In genomic region chr3:68545898-68546297, GRCm38 (mm10) we compare ENCODE assay signal across 25 mouse cellular contexts.
DNase-seq lines count a peak whose midpoint lies in the region; ATAC-seq lines count a peak whose summit lies in the region.
"Had no signal": no experiment of that assay in that cellular context is flagged by ENCODE, and none has a peak within 500 bp of the region (broad histone marks: within the 10 kb centered on the region; RNA-seq: fewer than 3 reads in every experiment).

No protein-coding gene starts in this region.

- H3K9me3 ChIP-seq in forebrain, embryonic 14.5 days (replicated peaks; ENCODE audit: control insufficient read depth, low read length): no peaks in the 10 kb centered on the region
- H3K9me3 ChIP-seq in forebrain, embryonic 12.5 days: no peaks in the 10 kb centered on the region
- H3K9me3 ChIP-seq in heart, embryonic 12.5 days (replicated peaks): no peaks in the 10 kb centered on the region
- H3K9me3 ChIP-seq: hindbrain, embryonic 15.5 days; limb, embryonic 13.5 days; liver, embryonic 12.5 days; midbrain, embryonic 12.5 days; stomach, embryonic 15.5 days had no signal

- H3K4me3 ChIP-seq in forebrain, embryonic 14.5 days (ENCODE audit: low read depth, low read length): no peak overlapping the region
- no peak overlapping the region for H3K4me3 ChIP-seq in forebrain, embryonic 12.5 days (replicated peaks)
- H3K4me3 ChIP-seq in heart, embryonic 12.5 days: no peak overlapping the region
- H3K4me3 ChIP-seq: hindbrain, embryonic 15.5 days; limb, embryonic 13.5 days; liver, embryonic 12.5 days; midbrain, embryonic 12.5 days; stomach, embryonic 15.5 days had no signal

- peaks cover 3% of the 10 kb centered on the region; the same call in 1 of the 2 replicates for H3K4me1 ChIP-seq in forebrain, embryonic 14.5 days (ENCODE audit: control insufficient read depth, insufficient read depth, low read length)
- H3K4me1 ChIP-seq in forebrain, embryonic 12.5 days: peaks cover 21% of the 10 kb centered on the region
- peaks cover 50% of the 10 kb centered on the region for H3K4me1 ChIP-seq in heart, embryonic 12.5 days (replicated peaks)
- H3K4me1 ChIP-seq: stomach, embryonic 15.5 days had no signal

- peak; percentile 71 for DNase-seq in forebrain, embryonic 14.5 days (ENCODE audit: low spot score)
- DNase-seq in heart, adult 8-10 months (ENCODE audit: low spot score): no peak
- peak; percentile 40 to 46 for DNase-seq in layer of hippocampus, postnatal 14 days (ENCODE audit: low spot score in 2 of 2)
- DNase-seq in layer of hippocampus, adult 11-12 months (ENCODE audit: low spot score): no peak
- DNase-seq in Muller cell, postnatal 12 days (ENCODE audit: inconsistent ontology term): peak; percentile 72
- no peak for DNase-seq in lung, postnatal 10 days
- DNase-seq: adrenal gland, postnatal 25 days; cerebellum, adult 9-10 months; gastrocnemius, postnatal 10 days; heart, adult 18-20 months; heart, postnatal 14 days; kidney, adult 9 months; kidney, postnatal 14 days; lung, adult 18-20 months; lung, postnatal 14 days; right cerebral cortex, postnatal 4 days; thymus, postnatal 25 days had no signal

- H3K36me3 ChIP-seq in forebrain, embryonic 14.5 days (ENCODE audit: control insufficient read depth, insufficient read depth, low read length): no peaks in the 10 kb centered on the region
- H3K36me3 ChIP-seq in forebrain, embryonic 12.5 days (replicated peaks): no peaks in the 10 kb centered on the region
- H3K36me3 ChIP-seq in heart, embryonic 12.5 days: no peaks in the 10 kb centered on the region
- H3K36me3 ChIP-seq: hindbrain, embryonic 15.5 days; limb, embryonic 13.5 days; liver, embryonic 12.5 days; midbrain, embryonic 12.5 days; stomach, embryonic 15.5 days had no signal

- no peak overlapping the region for H3K4me2 ChIP-seq in forebrain, embryonic 14.5 days (ENCODE audit: low read length)
- H3K4me2 ChIP-seq in forebrain, embryonic 12.5 days: no peak overlapping the region
- no peak overlapping the region for H3K4me2 ChIP-seq in heart, embryonic 12.5 days
- H3K4me2 ChIP-seq: hindbrain, embryonic 15.5 days; limb, embryonic 13.5 days; liver, embryonic 12.5 days; midbrain, embryonic 12.5 days; stomach, embryonic 15.5 days had no signal

- H3K9ac ChIP-seq in forebrain, embryonic 14.5 days (ENCODE audit: low read length): no peak overlapping the region
- no peak overlapping the region for H3K9ac ChIP-seq in forebrain, embryonic 12.5 days
- 0 out of 2 replicates have a peak overlapping the region, but pooled peaks have one; percentile 11 for H3K9ac ChIP-seq in heart, embryonic 12.5 days
- H3K9ac ChIP-seq: hindbrain, embryonic 15.5 days; limb, embryonic 13.5 days; liver, embryonic 12.5 days; midbrain, embryonic 12.5 days; stomach, embryonic 15.5 days had no signal

- no peak overlapping the region for H3K27ac ChIP-seq in forebrain, embryonic 14.5 days (ENCODE audit: low read depth, low read length)
- H3K27ac ChIP-seq in forebrain, embryonic 12.5 days: no peak overlapping the region
- H3K27ac ChIP-seq in heart, embryonic 12.5 days (ENCODE audit: poor library complexity, severe bottlenecking): no peak overlapping the region
- H3K27ac ChIP-seq: hindbrain, embryonic 15.5 days; limb, embryonic 13.5 days; liver, embryonic 12.5 days; midbrain, embryonic 12.5 days; stomach, embryonic 15.5 days had no signal

- H3K27me3 ChIP-seq in forebrain, embryonic 14.5 days (replicated peaks; ENCODE audit: control insufficient read depth, insufficient read depth, low read length): no peaks in the 10 kb centered on the region
- H3K27me3 ChIP-seq in forebrain, embryonic 12.5 days: 0 out of 2 replicates have a peak, but pooled peaks cover 3% of the 10 kb centered on the region
- no peaks in the 10 kb centered on the region for H3K27me3 ChIP-seq in heart, embryonic 12.5 days (replicated peaks)
- H3K27me3 ChIP-seq: hindbrain, embryonic 15.5 days; liver, embryonic 12.5 days; midbrain, embryonic 12.5 days; stomach, embryonic 15.5 days had no signal

- peak; percentile 64 for ATAC-seq in forebrain, embryonic 14.5 days
- ATAC-seq in forebrain, embryonic 12.5 days (ENCODE audit: low FRiP score): no peak
- ATAC-seq in heart, embryonic 12.5 days (ENCODE audit: insufficient number of reproducible peaks, low FRiP score): no peak
- ATAC-seq: intestine, embryonic 16.5 days; liver, embryonic 12.5 days had no signal

- 27% methylated on average over 6 of the region's 6 CpGs for WGBS in forebrain, embryonic 14.5 days
- WGBS in forebrain, embryonic 12.5 days: 34% methylated on average over 6 of the region's 6 CpGs
- 57% methylated on average over 6 of the region's 6 CpGs for WGBS in heart, embryonic 12.5 days

Comparison
In these comparisons a context has a peak if more than half of its experiments do, and no peak if none do; other contexts are left out.
1. DNase-seq: peak in forebrain, embryonic 14.5 days (single experiment), layer of hippocampus, postnatal 14 days (2 of 2) and Muller cell, postnatal 12 days (single experiment); none in heart, adult 8-10 months (single experiment), layer of hippocampus, adult 11-12 months (single experiment) and lung, postnatal 10 days (single experiment).